8 mouse cellular contexts compared by ENCODE assay signal in the genomic region with DNA sequence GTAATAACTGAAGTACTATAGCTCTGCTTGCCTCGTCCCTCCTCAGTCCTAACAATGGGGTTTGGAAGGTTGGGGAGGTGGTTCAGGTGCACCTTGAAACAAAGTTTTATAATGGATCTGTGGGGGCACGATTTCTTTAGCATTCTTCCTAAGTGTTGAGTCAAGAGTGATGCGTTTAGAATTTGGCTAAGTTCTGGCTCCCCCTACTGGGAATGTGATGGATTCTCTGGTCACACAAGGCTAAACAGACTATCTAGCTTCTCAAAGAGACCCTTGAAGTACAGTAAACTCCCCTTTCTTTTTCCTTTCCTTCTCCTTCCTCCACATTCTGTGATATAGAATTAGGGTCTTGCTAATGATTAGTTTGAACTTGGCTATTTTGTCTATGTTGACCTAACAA. TPM values are rescaled to one million over a fixed set of nuclear protein-coding genes. Genes with fewer than 3 reads are reported as not detected.
DNase-seq lines count a peak whose midpoint lies in the region; ATAC-seq and TF ChIP-seq lines count a peak whose summit lies in the region.

No protein-coding gene starts in this region.

- TF ChIP-seq CTCF in gastrocnemius, adult 2 months (IDR thresholded peaks at IDR 0.05) = peak; percentile 82
- peak; percentile 38 for TF ChIP-seq CTCF in Patski (IDR thresholded peaks at IDR 0.05)

- intact Hi-C loops in gastrocnemius, adult 2 months (cut with DNase I) = loop anchor here (1.0 to 10.0 kb wide), 3 partner anchors 61 to 232 kb away; no protein-coding TSS in a partner anchor
- intact Hi-C loops in gastrocnemius, postnatal 36 days (cut with DNase I) = loop anchor here (2.0 to 5.0 kb wide), 2 partner anchors 60 to 106 kb away; no protein-coding TSS in a partner anchor

- no peaks in the 10 kb centered on the region for H3K27me3 ChIP-seq in Patski

- H3K4me3 ChIP-seq in gastrocnemius, adult 2 months = no peak overlapping the region

- no peak for DNase-seq in gastrocnemius, adult 2 months
- no peak for DNase-seq in gastrocnemius, postnatal 36 days
- peak; percentile 22 for DNase-seq in ovary, postnatal 14 days (ENCODE audit: low spot score)
- DNase-seq in ovary, postnatal 36 days (ENCODE audit: low spot score) = no peak
- DNase-seq in Patski (ENCODE audit: low read depth, low spot score) = no peak
- DNase-seq in retina, embryonic 14.5 days (ENCODE audit: low spot score) = peak; percentile 77
- DNase-seq in frontal cortex, postnatal 10 days (ENCODE audit: low spot score in 2 of 2) = no peak

- CTCF ChIA-PET in Patski (lab: Charles Lee) = interaction anchor here (0.9 to 1.9 kb wide), 7 partner anchors 11 to 60 kb away, joined by 3 to 5 read pairs (median 4); no protein-coding TSS in a partner anchor

- POLR2A ChIA-PET in Patski (lab: Charles Lee) = no interaction called here

- no peak for ATAC-seq in Patski
- ATAC-seq in hematopoietic stem cell, adult 5-6 weeks (replicated peaks in 1 of 2; ENCODE audit: insufficient read depth in 1 of 2, low FRiP score in 2 of 2, low TSS enrichment in 1 of 2, low read depth in 1 of 2, poor library complexity in 2 of 2, severe bottlenecking in 2 of 2) = peak; percentile 56 to 75; a peak in 3 of 4 replicates

- no peak overlapping the region for H3K27ac ChIP-seq in gastrocnemius, adult 2 months

- in situ Hi-C loops in Patski (cut with MboI; ENCODE audit: low pct_unique_long_range_greater_than_20kb) = loop anchor here (5.0 kb wide), 2 partner anchors 64 to 154 kb away; no protein-coding TSS in a partner anchor

RNA-seq across cellular contexts. Expression of gene Ubap2, which starts 11.5 kb away (rescaled TPM):
- total RNA-seq in gastrocnemius, adult 2 months (2021) = 10 to 100 TPM; 96.3 to 96.7 TPM
- 10 to 100 TPM; 86.8 to 88.5 TPM for total RNA-seq in gastrocnemius, postnatal 36 days (2021)
- 54.1 TPM for polyA plus RNA-seq in Patski (2021)
- total RNA-seq in hematopoietic stem cell, adult 5-6 weeks (2017) = 21.9 and 30.1 TPM in 2 replicates

RNA-seq across cellular contexts. Expression of gene Dcaf12, which starts 28.3 kb away (rescaled TPM):
- 10 to 100 TPM; 27.3 to 28.9 TPM for total RNA-seq in gastrocnemius, adult 2 months (2021)
- total RNA-seq in gastrocnemius, postnatal 36 days (2021) = 10 to 100 TPM; 23.9 to 27.4 TPM
- polyA plus RNA-seq in Patski (2021) = 25.9 TPM
- 25.5 and 35.0 TPM in 2 replicates for total RNA-seq in hematopoietic stem cell, adult 5-6 weeks (2017)

Comparison
In these comparisons a context has a peak if more than half of its experiments do, and no peak if none do; other contexts are left out.
1. DNase-seq: peak in ovary, postnatal 14 days (single experiment) and retina, embryonic 14.5 days (single experiment); none in gastrocnemius, adult 2 months (single experiment), gastrocnemius, postnatal 36 days (0 of 2), ovary, postnatal 36 days (single experiment), Patski (single experiment) and frontal cortex, postnatal 10 days (0 of 2).